Mouse (Mus musculus): ENCODE data around the gene Adamts4. TPM values are rescaled to one million over a fixed set of nuclear protein-coding genes. Genes with fewer than 3 reads are reported as not detected.

Adamts4 gene
- polyA plus RNA-seq, 1 experiment from 2014 or later, result 4.6 TPM

Other genes starting within 250 kb of the Adamts4 start
- 0.39 and 0.62 TPM in 2 replicates for gene Fcgr4, start 231.5 kb upstream of the Adamts4 start, polyA plus RNA-seq (2014; fragmentation: Nextera tagmentation; extraction: Ambion mirVana)
- 9.6 TPM in 2 replicates for gene Fcgr3, start 185.5 kb upstream of the Adamts4 start, polyA plus RNA-seq (2014; fragmentation: Nextera tagmentation; extraction: Ambion mirVana)
- 8.7 and 10.5 TPM in 2 replicates for gene Cfap126, start 136.5 kb upstream of the Adamts4 start, polyA plus RNA-seq (2014; fragmentation: Nextera tagmentation; extraction: Ambion mirVana)
- 259 and 284 TPM in 2 replicates for gene Sdhc, start 99.8 kb upstream of the Adamts4 start, polyA plus RNA-seq (2014; fragmentation: Nextera tagmentation; extraction: Ambion mirVana)
- 0.99 and 1.5 TPM in 2 replicates for gene Mpz, start 99.7 kb upstream of the Adamts4 start, polyA plus RNA-seq (2014; fragmentation: Nextera tagmentation; extraction: Ambion mirVana)
- 31.4 and 33.4 TPM in 2 replicates for gene Pcp4l1, start 54.2 kb upstream of the Adamts4 start, polyA plus RNA-seq (2014; fragmentation: Nextera tagmentation; extraction: Ambion mirVana)
- 0.17 and 0.25 TPM in 2 replicates for gene Nr1i3, start 36.5 kb upstream of the Adamts4 start, polyA plus RNA-seq (2014; fragmentation: Nextera tagmentation; extraction: Ambion mirVana)
- 23.5 and 28.8 TPM in 2 replicates for gene Tomm40l, start 27.9 kb upstream of the Adamts4 start, polyA plus RNA-seq (2014; fragmentation: Nextera tagmentation; extraction: Ambion mirVana)
- gene Apoa2, start 25.4 kb upstream of the Adamts4 start, polyA plus RNA-seq (2014; fragmentation: Nextera tagmentation; extraction: Ambion mirVana), result 3.1 and 5.0 TPM in 2 replicates
- 22.1 and 26.1 TPM in 2 replicates for gene Fcer1g, start 16.1 kb upstream of the Adamts4 start, polyA plus RNA-seq (2014; fragmentation: Nextera tagmentation; extraction: Ambion mirVana)
- gene Ndufs2, start 967 bp downstream of the Adamts4 start, polyA plus RNA-seq (2014; fragmentation: Nextera tagmentation; extraction: Ambion mirVana), result 259 and 263 TPM in 2 replicates
- 59.1 and 66.3 TPM in 2 replicates for gene B4galt3, start 19.9 kb downstream of the Adamts4 start, polyA plus RNA-seq (2014; fragmentation: Nextera tagmentation; extraction: Ambion mirVana)
- gene Ppox, start 30.8 kb downstream of the Adamts4 start, polyA plus RNA-seq (2014; fragmentation: Nextera tagmentation; extraction: Ambion mirVana), result 48.1 and 51.8 TPM in 2 replicates
- 82.8 and 85.4 TPM in 2 replicates for gene Usp21, start 37.6 kb downstream of the Adamts4 start, polyA plus RNA-seq (2014; fragmentation: Nextera tagmentation; extraction: Ambion mirVana)
- 108 and 114 TPM in 2 replicates for gene Ufc1, start 44.6 kb downstream of the Adamts4 start, polyA plus RNA-seq (2014; fragmentation: Nextera tagmentation; extraction: Ambion mirVana)
- gene Dedd, start 78.7 kb downstream of the Adamts4 start, polyA plus RNA-seq (2014; fragmentation: Nextera tagmentation; extraction: Ambion mirVana), result 46.6 and 49.5 TPM in 2 replicates
- 30.7 and 35.3 TPM in 2 replicates for gene Nit1, start 95.2 kb downstream of the Adamts4 start, polyA plus RNA-seq (2014; fragmentation: Nextera tagmentation; extraction: Ambion mirVana)
- 68.3 and 68.4 TPM in 2 replicates for gene Pfdn2, start 95.2 kb downstream of the Adamts4 start, polyA plus RNA-seq (2014; fragmentation: Nextera tagmentation; extraction: Ambion mirVana)
- 1.3 and 2.0 TPM in 2 replicates for gene Klhdc9, start 110.4 kb downstream of the Adamts4 start, polyA plus RNA-seq (2014; fragmentation: Nextera tagmentation; extraction: Ambion mirVana)
- 0.66 and 0.96 TPM in 2 replicates for gene Nectin4, start 119.7 kb downstream of the Adamts4 start, polyA plus RNA-seq (2014; fragmentation: Nextera tagmentation; extraction: Ambion mirVana)
- gene Arhgap30, start 138.5 kb downstream of the Adamts4 start, polyA plus RNA-seq (2014; fragmentation: Nextera tagmentation; extraction: Ambion mirVana), result 0.54 and 0.99 TPM in 2 replicates
- 122 and 143 TPM in 2 replicates for gene Usf1, start 160.9 kb downstream of the Adamts4 start, polyA plus RNA-seq (2014; fragmentation: Nextera tagmentation; extraction: Ambion mirVana)
- gene Tstd1, start 168.5 kb downstream of the Adamts4 start, polyA plus RNA-seq (2014; fragmentation: Nextera tagmentation; extraction: Ambion mirVana), result 3.3 and 4.3 TPM in 2 replicates
- gene F11r, start 187.1 kb downstream of the Adamts4 start, polyA plus RNA-seq (2014; fragmentation: Nextera tagmentation; extraction: Ambion mirVana), result 16.9 and 20.1 TPM in 2 replicates

Data from hindbrain, embryonic 11.5 days (tissue).